Mouse (Mus musculus) splenic B cell, adult 2 months (primary cell): Measurements from ENCODE around the gene Fam166b.

Experiments
- DNase-seq: peaks from one replicate; pipeline ENCODE4 v3.0.0-alpha.2; 2011; ENCODE audit warnings: low read depth, low spot score
- H3K27me3 ChIP-seq: 2 replicates; pipeline ENCODE4 v1.6.1; 2012; ENCODE audit warnings: mild to moderate bottlenecking, low read length, moderate library complexity, mixed read lengths; ENCODE audit not compliant: control insufficient read depth, poor library complexity, insufficient read depth, severe bottlenecking
- H3K36me3 ChIP-seq: 2 replicates; pipeline ENCODE4 v1.6.1; 2012; ENCODE audit warnings: mild to moderate bottlenecking, low read length, moderate library complexity, mixed read lengths; ENCODE audit not compliant: control insufficient read depth, poor library complexity, insufficient read depth, severe bottlenecking

Gene Fam166b

DNA sequence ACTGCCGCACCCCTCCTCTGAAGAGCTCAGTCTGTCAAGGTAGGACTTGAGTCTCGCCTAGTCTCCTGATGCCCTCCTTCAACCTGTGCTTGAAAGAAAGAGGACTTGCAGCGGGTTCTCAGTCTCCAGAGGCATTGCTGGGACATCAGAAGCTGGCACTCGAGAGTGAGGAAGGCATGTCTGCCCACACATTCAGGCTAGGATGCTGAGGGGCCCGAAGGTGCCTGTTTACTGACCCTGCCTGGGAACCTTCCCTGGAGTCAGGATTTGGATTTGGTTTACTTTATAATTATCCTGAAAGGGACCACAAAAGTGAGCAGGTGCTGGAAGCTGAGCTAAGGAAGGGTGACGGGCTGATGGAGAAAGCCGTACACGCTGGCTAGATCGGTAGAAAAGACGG lies 27.4 kb downstream of the Fam166b start:
- Histone ChIP-seq H3K36me3 (no peaks in the 10 kb centered on the region), H3K27me3 (no peaks in the 10 kb centered on the region)
- no peak for DNase-seq

DNA sequence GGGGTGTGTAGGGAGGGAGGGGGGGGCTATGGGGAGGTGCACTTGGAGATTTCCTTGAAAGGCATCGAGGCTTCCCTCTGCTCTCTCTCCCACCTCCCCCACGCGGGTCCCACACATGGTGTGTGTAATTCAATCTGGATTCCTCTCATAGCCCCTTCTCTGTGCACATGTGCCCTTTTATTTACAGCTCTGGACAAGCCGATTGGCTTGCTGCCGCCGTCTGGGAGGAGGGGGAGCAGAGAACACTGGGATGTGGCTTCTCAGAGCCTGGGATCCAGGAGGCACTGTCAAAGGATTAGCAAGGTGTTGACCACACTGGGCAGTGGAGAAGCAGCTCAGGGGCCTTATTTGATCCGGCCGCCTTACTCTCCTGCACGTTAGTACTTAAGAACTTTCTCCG lies 28.0 kb downstream of the Fam166b start:
- DNase-seq: no peak
- no peaks in the 10 kb centered on the region for H3K36me3 ChIP-seq
- no peaks in the 10 kb centered on the region for H3K27me3 ChIP-seq

DNA sequence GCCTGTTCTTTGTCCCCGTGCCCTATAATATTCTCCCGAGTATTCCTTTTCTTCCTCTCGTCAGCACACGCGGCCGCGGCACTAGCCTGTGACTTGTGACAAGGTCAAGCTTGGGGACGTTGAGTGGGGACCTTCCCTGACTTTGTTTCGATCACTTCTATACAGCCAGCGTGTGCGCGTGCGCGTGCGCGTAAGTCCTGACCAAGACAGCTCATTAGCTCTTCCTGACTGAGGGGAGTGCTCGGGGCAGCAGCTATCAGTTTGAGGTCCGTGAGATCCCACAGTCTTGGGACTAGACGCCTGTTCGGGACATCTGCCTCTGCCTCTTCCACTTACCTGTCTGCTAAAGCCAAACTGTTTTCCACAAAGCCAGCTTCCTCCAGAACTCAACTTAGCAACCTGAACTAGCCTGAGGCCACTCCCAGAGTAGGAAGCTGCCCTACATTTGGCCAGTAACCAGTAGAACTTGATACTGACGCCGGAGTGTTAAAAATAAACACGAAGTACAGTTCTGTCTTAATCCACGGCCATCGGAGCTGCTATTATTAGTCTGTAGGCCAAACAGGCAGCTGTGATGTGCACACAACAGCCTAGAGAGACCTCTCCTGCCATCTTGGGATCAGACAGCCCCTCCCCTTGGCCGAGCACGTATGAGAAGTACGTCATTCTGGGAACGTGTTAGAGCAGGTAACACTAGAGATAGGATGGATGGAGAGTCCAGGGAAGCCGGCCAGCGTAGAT lies 29.4 kb downstream of the Fam166b start:
- DNase-seq: no peak
- Histone ChIP-seq H3K36me3 (no peaks in the 10 kb centered on the region), H3K27me3 (no peaks in the 10 kb centered on the region)

DNA sequence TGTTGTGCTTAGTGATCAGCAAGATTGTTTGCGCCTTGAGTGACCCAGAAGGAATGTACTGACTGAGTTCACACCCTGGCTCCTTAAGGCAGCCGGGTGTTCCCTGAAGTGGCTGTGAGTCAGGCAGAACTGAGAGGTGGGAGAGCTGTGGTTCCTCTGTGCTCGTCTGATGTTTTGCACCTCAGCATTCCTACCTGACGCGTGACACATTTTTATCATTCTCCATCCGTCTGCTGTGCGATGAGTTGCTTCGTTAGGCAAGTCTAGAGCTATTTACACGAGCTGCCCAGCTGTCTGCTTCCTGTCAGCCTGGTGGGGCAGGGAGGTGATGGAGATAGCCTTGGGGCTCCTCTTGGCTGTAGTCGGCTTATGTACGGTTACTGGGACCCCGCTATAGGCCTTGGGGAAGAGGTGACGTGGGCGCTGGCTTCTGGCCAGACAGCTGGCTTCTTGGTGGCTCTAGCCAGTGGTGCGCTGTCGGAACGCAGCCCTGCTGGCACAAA lies 30.1 kb downstream of the Fam166b start:
- Histone ChIP-seq H3K27me3 (no peaks in the 10 kb centered on the region), H3K36me3 (no peaks in the 10 kb centered on the region)
- DNase-seq: no peak

DNA sequence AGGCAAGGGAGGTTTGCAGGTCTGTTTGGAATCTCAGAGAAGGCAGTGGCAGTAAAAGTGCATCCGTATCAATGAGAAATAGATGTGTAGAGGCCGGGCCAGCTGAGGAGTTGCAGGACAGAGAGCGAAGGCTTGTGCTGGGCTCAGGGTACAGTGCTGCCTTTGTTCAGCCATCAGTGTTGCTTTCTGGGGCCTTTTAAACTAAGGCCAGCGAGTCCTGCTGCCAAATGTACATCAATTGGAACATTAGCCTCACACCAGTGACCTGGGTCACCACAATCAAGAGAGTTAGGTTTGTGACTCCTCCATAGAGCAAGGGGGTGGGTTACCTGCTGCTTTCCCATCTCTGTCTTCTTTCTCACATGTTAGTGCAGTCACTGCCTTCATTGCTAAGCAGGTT lies 30.9 kb downstream of the Fam166b start:
- Histone ChIP-seq H3K27me3 (no peaks in the 10 kb centered on the region), H3K36me3 (no peaks in the 10 kb centered on the region)
- no peak for DNase-seq

DNA sequence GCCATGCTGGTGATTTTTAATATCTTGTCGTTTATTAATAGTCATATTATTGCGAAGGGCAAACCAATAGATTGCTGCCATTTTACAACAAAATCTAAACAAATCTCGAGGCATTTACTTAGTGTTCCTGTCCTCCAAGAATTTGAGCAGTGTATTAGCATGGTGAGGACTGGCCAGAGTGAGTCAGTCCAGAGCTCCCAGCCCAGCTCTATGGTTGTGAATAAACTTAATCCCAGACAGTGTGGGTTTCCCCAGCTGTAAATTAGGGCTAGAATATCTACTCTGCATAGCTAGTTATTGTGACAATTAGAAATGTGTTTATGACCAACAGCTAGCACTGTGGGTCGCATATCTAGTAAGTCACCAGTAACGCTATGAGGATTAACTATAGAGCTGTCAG lies 32.6 kb downstream of the Fam166b start:
- Histone ChIP-seq H3K36me3 (no peaks in the 10 kb centered on the region), H3K27me3 (no peaks in the 10 kb centered on the region)
- DNase-seq: no peak

DNA sequence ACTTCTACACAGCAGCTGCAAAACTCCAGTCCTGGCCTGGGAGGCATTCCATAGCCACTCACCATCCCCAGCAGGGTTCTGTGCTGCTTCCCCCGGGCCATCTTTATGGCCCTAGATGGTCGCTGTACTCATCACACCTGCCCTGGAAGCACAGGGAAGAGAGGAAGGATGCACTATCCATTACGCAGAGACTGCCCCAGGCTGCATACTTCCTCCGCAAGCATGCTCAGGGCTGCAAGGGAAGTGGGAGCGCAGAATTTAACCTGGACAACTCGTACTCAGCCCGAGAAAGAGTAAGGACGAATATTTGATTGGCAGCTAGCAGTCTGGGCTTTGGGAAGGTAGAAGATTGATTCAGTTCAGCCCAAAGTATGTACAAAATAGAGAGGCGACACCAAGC lies 33.1 kb downstream of the Fam166b start:
- Histone ChIP-seq H3K36me3 (no peaks in the 10 kb centered on the region), H3K27me3 (no peaks in the 10 kb centered on the region)
- DNase-seq: no peak

DNA sequence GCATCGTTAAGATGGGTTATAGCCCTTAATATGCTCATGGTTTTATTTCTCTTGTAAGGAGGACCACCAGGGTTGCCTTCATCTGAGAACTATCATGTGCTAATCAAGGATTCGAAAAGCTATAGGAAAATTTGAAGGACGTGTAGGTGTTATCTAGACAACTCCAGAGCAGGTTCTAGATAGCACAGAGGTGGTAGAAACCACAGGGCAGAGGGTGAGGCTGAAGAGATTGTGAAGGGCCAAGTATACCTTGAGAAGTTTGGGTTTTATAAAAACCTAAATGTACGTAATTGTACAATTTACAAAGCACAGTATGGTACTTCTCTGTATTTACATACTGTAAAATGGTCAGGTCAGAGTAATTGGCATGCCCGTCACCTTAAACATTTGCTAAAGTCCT lies 33.8 kb downstream of the Fam166b start:
- no peaks in the 10 kb centered on the region for H3K27me3 ChIP-seq
- no peaks in the 10 kb centered on the region for H3K36me3 ChIP-seq
- DNase-seq: no peak

DNA sequence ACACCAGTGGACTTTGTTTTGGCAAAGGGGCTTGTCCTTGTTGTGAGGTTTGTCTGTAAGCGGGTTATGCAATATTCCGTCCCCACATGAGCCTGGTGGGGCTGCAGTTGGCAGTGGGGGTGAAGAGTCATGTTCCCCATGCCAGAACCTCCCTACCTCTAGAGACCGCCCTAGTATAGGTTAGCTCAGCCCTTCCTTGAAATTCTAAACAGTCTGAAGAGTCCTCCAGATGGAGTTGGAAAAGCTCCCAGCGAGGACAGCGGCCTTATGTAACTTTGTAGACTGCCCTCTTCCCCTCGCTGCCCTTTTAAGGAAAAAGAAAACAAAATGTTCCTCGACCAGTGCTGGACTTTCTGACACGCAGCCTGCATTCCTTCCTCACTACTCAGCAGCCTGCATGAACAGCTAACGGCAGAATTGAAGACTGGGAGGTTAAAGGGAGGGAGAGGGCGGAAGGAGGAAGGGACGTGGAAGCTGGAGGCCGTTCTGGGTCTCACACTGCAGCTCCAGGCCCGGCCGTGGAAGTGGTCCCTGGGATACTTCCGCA lies 34.5 kb downstream of the Fam166b start:
- H3K36me3 ChIP-seq: no peaks in the 10 kb centered on the region
- H3K27me3 ChIP-seq: no peaks in the 10 kb centered on the region
- no peak for DNase-seq

DNA sequence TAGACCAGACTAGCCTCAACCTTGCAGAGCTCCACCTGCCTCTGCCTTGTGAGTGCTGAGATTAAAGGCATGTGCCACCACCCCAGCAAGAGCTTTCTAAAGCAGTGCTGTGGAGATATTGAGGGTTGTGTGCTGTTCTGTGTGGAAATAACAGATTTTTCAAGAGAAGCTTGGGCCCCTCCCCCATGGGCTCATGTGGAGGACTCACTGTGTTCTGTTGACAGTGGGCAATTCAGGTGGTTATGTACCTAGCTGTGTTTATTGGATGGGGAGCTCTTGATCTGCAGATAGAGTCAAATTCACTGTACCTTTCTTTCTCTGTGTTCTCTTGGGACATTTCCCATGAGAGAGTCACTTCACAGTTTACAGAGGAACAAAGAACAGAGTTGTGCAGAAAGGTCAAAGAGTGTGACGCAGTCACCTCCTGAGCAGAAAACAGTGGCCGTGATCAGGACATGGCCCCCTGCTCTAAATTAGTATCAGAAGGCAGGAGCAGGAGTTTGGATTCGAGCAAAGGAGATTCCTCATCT lies 37.3 kb downstream of the Fam166b start:
- no peaks in the 10 kb centered on the region for H3K27me3 ChIP-seq
- no peak for DNase-seq
- no peaks in the 10 kb centered on the region for H3K36me3 ChIP-seq

DNA sequence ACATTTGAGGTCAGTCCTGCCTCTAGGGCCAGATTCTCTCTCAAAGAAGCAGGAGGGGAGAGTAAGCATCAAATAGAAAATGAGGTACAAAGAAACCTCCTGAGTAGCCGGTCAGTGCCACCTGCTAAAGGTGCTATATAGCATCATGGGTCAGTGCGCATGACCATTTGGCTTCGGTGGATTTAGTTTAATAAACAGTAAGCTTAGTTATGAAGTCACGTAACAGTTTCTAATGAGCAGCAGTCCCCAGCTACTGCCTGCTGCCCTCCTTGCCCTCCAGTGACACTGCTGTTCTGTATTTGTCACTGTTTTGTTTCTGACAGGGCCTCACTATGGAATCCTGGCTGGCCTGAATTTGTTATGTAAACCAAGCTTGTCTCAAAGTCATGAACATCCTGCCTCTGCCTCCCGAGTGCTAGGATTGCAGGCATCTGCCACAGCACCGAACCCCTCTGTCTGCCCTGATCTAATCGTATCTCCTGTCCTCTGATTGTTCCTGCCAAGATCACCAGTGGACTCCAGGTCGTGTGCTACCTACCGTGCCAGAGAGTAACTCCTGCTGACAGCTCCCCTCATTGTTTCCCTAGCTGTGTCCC lies 39.0 kb downstream of the Fam166b start:
- DNase-seq: no peak
- no peaks in the 10 kb centered on the region for H3K36me3 ChIP-seq
- no peaks in the 10 kb centered on the region for H3K27me3 ChIP-seq

DNA sequence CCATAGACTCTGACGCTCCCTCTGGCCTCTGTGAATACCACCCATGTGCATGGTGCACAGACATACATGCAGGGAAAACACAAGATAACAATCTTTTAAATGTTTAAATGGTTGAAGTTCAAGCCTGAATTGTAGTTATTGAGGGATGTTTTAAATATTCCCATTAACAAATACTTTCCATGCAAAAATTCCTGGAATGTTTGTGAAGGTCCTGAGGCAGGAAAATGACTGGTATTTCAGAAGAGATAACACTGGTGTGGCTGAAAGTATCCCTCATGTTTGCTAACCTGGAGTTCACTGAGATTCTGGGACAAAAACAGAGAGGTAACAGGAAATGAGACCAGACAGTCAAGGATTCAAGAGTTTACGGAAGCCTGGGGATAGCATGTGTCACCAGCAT lies 39.5 kb downstream of the Fam166b start:
- DNase-seq: no peak
- Histone ChIP-seq H3K36me3 (no peaks in the 10 kb centered on the region), H3K27me3 (no peaks in the 10 kb centered on the region)

DNA sequence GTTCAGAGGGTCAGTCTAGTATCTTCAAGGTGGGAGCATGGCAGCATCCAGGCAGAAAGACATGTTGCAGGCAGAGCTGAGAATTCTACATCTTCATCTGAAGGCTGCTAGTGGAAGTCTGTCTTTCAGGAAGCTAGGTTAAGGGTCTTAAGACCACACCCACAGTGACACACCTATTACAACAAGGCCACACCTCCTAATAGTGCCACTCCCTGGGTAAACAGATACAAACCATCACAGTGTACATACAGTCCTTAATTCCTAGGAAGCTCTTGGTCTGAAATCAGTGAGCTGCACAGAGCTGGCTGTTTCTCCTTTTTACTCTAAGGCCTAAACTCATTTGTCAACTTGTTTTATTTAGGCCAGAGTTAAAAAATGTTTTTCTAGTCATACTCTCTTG lies 42.0 kb downstream of the Fam166b start:
- DNase-seq: no peak
- Histone ChIP-seq H3K36me3 (no peaks in the 10 kb centered on the region), H3K27me3 (no peaks in the 10 kb centered on the region)

DNA sequence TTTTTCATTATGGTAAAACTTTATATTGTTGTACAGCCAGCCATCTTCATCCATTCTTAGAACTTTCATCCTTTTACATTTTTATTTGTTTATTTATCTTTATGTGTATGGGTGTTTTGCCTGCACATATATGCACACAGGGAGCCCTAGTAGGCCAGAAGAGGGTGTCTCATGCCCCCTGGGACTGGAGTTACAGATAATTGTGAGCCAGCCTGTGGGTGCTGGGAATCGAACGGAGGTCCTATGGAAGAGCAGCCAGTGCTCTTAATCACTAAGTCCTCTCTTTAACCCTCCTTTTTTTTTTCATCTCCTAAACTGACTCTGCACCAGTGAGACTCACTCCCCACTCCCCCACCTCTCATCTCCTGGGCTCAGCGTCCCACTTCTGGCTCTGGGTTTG lies 44.4 kb downstream of the Fam166b start:
- no peaks in the 10 kb centered on the region for H3K36me3 ChIP-seq
- no peak for DNase-seq
- H3K27me3 ChIP-seq: no peaks in the 10 kb centered on the region

DNA sequence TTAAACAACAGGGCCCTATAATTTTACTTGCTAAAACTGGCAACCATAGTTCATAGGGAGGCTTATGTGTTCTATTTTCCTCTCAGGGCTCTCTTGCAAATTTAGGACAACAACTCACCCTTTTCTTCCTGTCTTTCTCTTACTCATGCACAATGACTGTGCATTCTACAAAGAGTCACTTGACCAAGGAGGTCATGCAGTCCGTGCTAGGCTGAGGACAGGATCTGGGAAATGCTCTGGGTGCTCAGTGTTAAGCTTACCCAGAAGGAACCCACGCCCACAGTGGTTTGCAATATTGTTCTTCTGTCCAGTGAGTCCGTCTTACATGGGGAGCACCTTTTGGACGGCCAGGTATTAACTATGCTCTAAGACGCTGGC lies 44.9 kb downstream of the Fam166b start:
- no peak for DNase-seq
- Histone ChIP-seq H3K36me3 (no peaks in the 10 kb centered on the region), H3K27me3 (no peaks in the 10 kb centered on the region)
